Mouse (Mus musculus) C2C12 (cell line): ENCODE results near the gene Gpr37l1.

Experiments
- CEBPB ChIP-seq: IDR thresholded peaks from one replicate; pipeline ENCODE4 v1.6.1; 2011; ENCODE audit warnings: low read depth, mild to moderate bottlenecking, control low read depth, moderate library complexity
- CTCF ChIP-seq: IDR thresholded peaks from one replicate; pipeline ENCODE4 v1.5.1; 2011; ENCODE audit not compliant: control insufficient read depth, insufficient read depth, insufficient read length
- FOSL1 ChIP-seq: IDR thresholded peaks from one replicate; pipeline ENCODE4 v1.8.0; 2011; ENCODE audit warnings: mild to moderate bottlenecking, low read length; ENCODE audit not compliant: poor library complexity, insufficient read depth, severe bottlenecking
- MAX ChIP-seq: IDR thresholded peaks from one replicate; pipeline ENCODE4 v1.6.1; 2011; ENCODE audit warnings: mild to moderate bottlenecking, control low read depth
- USF1 ChIP-seq: IDR thresholded peaks from one replicate; pipeline ENCODE4 v1.6.1; 2011; ENCODE audit warnings: low read depth, mild to moderate bottlenecking, control low read depth, moderate library complexity

DNA sequence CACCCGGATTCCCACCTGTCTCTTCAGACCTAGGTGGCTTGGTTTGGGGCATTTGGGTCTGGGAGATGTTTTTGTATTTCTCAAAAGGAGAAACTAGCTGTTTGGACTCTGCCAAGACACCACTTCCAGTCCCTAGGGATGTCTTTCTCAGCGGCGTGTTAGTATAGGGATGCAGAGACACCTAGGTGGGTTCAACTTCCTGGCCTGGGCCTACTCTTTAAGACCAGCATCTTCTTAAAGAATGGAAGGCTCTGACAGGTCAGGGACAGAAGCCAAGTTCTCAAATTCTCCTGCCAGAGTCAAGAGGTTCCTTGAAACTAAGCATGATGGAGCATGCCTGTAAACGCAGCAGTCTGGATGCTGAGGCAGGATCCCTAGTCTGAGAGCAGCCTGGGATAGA is 19.0 kb downstream of the Gpr37l1 start:
- TF ChIP-seq MAX: no peak
- no peak for TF ChIP-seq CTCF
- TF ChIP-seq USF1: no peak
- TF ChIP-seq CEBPB: no peak
- TF ChIP-seq FOSL1: no peak
